Mouse (Mus musculus): ENCODE results near the gene Dynlt1a. TPM values are rescaled to one million over a fixed set of nuclear protein-coding genes. Genes with fewer than 3 reads are reported as not detected.

Dynlt1a gene
- 2.0 TPM for polyA plus RNA-seq (2017; shearing (Covaris generic))

DNA sequence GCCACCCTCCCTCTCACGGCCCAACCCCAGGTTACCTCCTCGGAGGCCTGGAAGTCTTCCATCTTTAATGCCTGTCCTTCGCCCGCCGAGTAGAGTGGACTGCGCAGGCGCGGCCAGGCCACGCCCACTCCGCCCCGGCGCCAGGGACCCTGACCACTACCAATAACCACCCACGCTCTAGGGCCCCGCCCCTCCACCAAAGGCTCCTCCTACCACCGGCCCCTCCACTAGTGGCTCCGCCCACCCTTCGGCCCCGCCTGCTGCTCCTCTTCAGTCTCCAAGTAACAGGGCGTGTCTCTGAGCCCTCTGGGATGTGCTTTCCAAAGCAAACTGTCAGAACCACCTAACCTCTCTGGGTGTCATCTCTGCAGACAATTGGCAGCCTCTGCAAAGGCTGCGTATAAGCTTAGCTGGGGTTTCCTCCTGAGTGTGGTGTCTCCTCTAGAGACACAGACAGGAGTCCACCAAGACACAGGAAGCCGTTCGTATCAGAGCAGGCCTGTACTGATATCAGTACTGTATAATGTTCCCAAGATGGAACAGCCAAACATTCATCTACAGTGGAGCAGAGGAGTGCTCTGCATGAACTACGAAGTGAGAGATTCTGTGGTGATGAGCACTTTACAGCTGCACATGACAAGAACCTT is at the start of gene Dynlt1a:
Dynlt1a (minus strand) TSS at position 162 of the 647 bp plus-strand sequence.

DNA sequence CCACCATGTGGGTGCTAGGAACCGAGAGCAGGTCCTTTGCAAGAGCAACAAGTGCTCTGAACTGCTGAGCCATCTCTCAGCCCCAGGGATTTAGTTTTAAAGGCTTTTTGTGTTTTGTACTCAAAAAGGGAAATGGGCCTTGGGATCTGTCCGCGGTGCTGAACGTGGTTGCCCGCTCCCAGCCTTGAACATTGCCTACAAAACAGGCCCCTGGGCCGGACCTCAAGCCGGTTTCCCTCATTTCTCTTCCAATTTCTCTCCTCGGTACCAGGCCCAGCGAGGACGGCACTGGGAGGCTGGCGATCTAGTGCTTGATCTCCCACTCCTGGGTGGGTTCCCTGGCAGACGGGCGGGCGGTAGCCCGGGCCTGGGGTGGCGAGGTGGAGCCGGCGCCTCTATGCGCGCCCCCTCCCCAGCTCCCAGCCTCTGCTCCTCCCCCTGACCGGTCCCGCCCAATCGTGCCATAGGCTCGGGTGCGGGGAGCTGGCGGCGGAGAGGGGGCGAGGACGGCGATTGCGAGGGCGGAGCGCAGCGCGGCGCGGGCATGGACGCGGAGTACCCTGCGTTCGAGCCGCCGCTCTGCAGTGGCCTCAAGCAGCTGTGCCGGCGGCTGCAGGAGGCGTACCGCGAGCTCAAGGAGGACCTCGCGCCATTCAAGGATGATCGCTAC is 60.8 kb downstream of the Dynlt1a start, which contains the start of gene Tmem181a:
Tmem181a (plus strand) TSS at position 461 of the 670 bp plus-strand sequence.

Other genes starting within 250 kb of the Dynlt1a start
- gene Serac1, start 237.8 kb downstream of the Dynlt1a start, polyA plus RNA-seq (2017; shearing (Covaris generic)), result 3.2 TPM
- gene Gtf2h5, start 237.7 kb downstream of the Dynlt1a start, polyA plus RNA-seq (2017; shearing (Covaris generic)), result 58.9 TPM
- 103 TPM for gene Tulp4, start 211.1 kb downstream of the Dynlt1a start, polyA plus RNA-seq (2017; shearing (Covaris generic))
- gene Tmem181a, start 60.6 kb downstream of the Dynlt1a start, polyA plus RNA-seq (2017; shearing (Covaris generic)), result 7.1 TPM
- gene Dynlt1b, start 112.6 kb upstream of the Dynlt1a start, polyA plus RNA-seq (2017; shearing (Covaris generic)), result 32.8 TPM

Measured in naive thymus-derived CD4-positive, alpha-beta T cell, adult 5 months (primary cell).